Mouse (Mus musculus) hindbrain, postnatal 0 days (tissue): ENCODE results near the gene Lamtor4. TPM values are rescaled to one million over a fixed set of nuclear protein-coding genes. Genes with fewer than 3 reads are reported as not detected.
A peak's percentile ranks its signal among the peaks of the same experiment; 100 is the strongest.

Experiments used
- ATAC-seq: fragments of 200-750 bp; cut with Nextera tagmentation; 2 replicates; pipeline ENCODE4 v1.8.0; 2017; ENCODE audit warnings: mild to moderate bottlenecking, moderate TSS enrichment, moderate library complexity
- DNase-seq: peaks from one replicate; pipeline ENCODE4 v3.0.0-alpha.2; 2015; ENCODE audit warnings: low spot score
- H3K27ac ChIP-seq: fragments of 300-500 bp; sonication (generic); 2 replicates; pipeline ENCODE4 v1.5.1; 2014; ENCODE audit warnings: mild to moderate bottlenecking
- H3K27me3 ChIP-seq: fragments of 300-500 bp; sonication (generic); 2 replicates; pipeline ENCODE4 v1.6.1; 2014; ENCODE audit warnings: low read length, mixed read lengths; ENCODE audit not compliant: insufficient read depth
- H3K36me3 ChIP-seq: fragments of 300-500 bp; sonication (generic); 2 replicates; pipeline ENCODE4 v1.6.1; 2014; ENCODE audit warnings: low read length, mixed read lengths; ENCODE audit not compliant: insufficient read depth
- H3K4me1 ChIP-seq: fragments of 300-500 bp; sonication (generic); 2 replicates; pipeline ENCODE4 v1.6.1; 2014; ENCODE audit warnings: antibody characterized with exemption, low read length, mixed read lengths; ENCODE audit not compliant: insufficient read depth
- H3K4me2 ChIP-seq: fragments of 300-500 bp; sonication (generic); 2 replicates; pipeline ENCODE4 v1.6.1; 2014; ENCODE audit warnings: low read depth, mild to moderate bottlenecking, low read length, moderate library complexity, mixed read lengths
- H3K4me3 ChIP-seq: fragments of 300-500 bp; sonication (generic); 2 replicates; pipeline ENCODE4 v1.5.1; 2014; ENCODE audit warnings: low read length
- H3K9ac ChIP-seq: fragments of 300-500 bp; sonication (generic); replicated peaks from 2 replicates; pipeline ENCODE4 v1.6.1; 2014; ENCODE audit warnings: mild to moderate bottlenecking, low read length, moderate library complexity, mixed read lengths
- H3K9me3 ChIP-seq: fragments of 300-500 bp; sonication (generic); 2 replicates; pipeline ENCODE4 v1.6.1; 2016; ENCODE audit warnings: low read length, mixed read lengths
- CTCF ChIP-seq: IDR thresholded peaks from 2 replicates; pipeline ENCODE4 v1.5.1; 2016; ENCODE audit warnings: antibody characterized with exemption, control low read depth, low read depth
- WGBS: fragments of 180-500 bp; shearing (Covaris S2); extraction: QIAGEN DNeasy Blood & Tissue Kit; methylation state at CpG from one replicate; pipeline ENCODE4 v1.1.7; 2014; 5-methylcytosine and 5-hydroxymethylcytosine counted together
- polyA plus RNA-seq: library from polyadenylated mRNA; unstranded; fragments of >200 nt; fragmentation: Nextera tagmentation; extraction: Ambion mirVana; gene quantifications from 2 replicates; pipeline ENCODE4 v1.2.1, GENCODE M21; 2015
- total RNA-seq: library from RNA; depleted of rRNA; stranded (reverse); fragments of >200 nt; gene quantifications from 2 replicates; pipeline ENCODE4 v1.2.3, GENCODE M21; 2014

Gene Lamtor4
- total and polyA plus RNA-seq, 2 experiments from 2014 or later = 80.3 to 110 TPM

GRCm38 (mm10) chr5:138258542-138258941, 3.3 kb downstream of the Lamtor4 start:
- no peak for DNase-seq

GRCm38 (mm10) chr5:138258993-138259392, 3.7 kb downstream of the Lamtor4 start:
- no peaks in the 10 kb centered on the region for H3K9me3 ChIP-seq
- no peak overlapping the region for H3K4me2 ChIP-seq
- H3K27me3 ChIP-seq = no peaks in the 10 kb centered on the region
- H3K9ac ChIP-seq = no peak overlapping the region
- H3K4me1 ChIP-seq = peaks cover 16% of the 10 kb centered on the region
- H3K4me3 ChIP-seq = no peak overlapping the region
- peaks cover 25% of the 10 kb centered on the region for H3K36me3 ChIP-seq
- no peak for ATAC-seq
- no peak for DNase-seq
- TF ChIP-seq CTCF = no peak
- no peak overlapping the region for H3K27ac ChIP-seq
- 74% methylated on average over 7 of the region's 7 CpGs for WGBS

More at GRCm38 (mm10) chr5:138258542-138258941, 3.3 kb downstream of the Lamtor4 start:
- no peak overlapping the region for H3K4me3 ChIP-seq
- no peak for TF ChIP-seq CTCF
- H3K9ac ChIP-seq = no peak overlapping the region
- H3K4me2 ChIP-seq = no peak overlapping the region
- no peak for ATAC-seq
- no peaks in the 10 kb centered on the region for H3K27me3 ChIP-seq
- H3K36me3 ChIP-seq = peaks cover 25% of the 10 kb centered on the region
- peaks cover 16% of the 10 kb centered on the region for H3K4me1 ChIP-seq
- H3K27ac ChIP-seq = no peak overlapping the region
- no peaks in the 10 kb centered on the region for H3K9me3 ChIP-seq
- WGBS = 84% methylated on average over 6 of the region's 6 CpGs

- Histone ChIP-seq H3K27me3 (no peaks in the 10 kb centered on the region), H3K4me2 (no peak overlapping the region), H3K27ac (no peak overlapping the region), H3K9me3 (no peaks in the 10 kb centered on the region), H3K9ac (no peak overlapping the region), H3K4me3 (no peak overlapping the region), H3K4me1 (peaks cover 19% of the 10 kb centered on the region), H3K36me3 (peaks cover 25% of the 10 kb centered on the region)
- ATAC-seq = no peak
- no peak for DNase-seq
- no peak for TF ChIP-seq CTCF
- 80% methylated on average over 10 of the region's 10 CpGs for WGBS
These were observed 4.8 kb downstream of the Lamtor4 start for GRCm38 (mm10) chr5:138260051-138260450.

GRCm38 (mm10) chr5:138260834-138261233, 5.6 kb downstream of the Lamtor4 start:
- H3K4me2 ChIP-seq = no peak overlapping the region
- H3K36me3 ChIP-seq = peaks cover 25% of the 10 kb centered on the region
- no peak overlapping the region for H3K4me3 ChIP-seq
- no peak for TF ChIP-seq CTCF
- peaks cover 19% of the 10 kb centered on the region for H3K4me1 ChIP-seq
- no peaks in the 10 kb centered on the region for H3K9me3 ChIP-seq
- ATAC-seq (no peak), DNase-seq (no peak)
- no peaks in the 10 kb centered on the region for H3K27me3 ChIP-seq
- WGBS = 92% methylated on average over 11 of the region's 11 CpGs
- H3K9ac ChIP-seq = no peak overlapping the region
- H3K27ac ChIP-seq = no peak overlapping the region

GRCm38 (mm10) chr5:138262001-138262400, 6.7 kb downstream of the Lamtor4 start:
- Histone ChIP-seq H3K4me1 (peaks cover 14% of the 10 kb centered on the region; the same call in 1 of the 2 replicates), H3K27ac (no peak overlapping the region), H3K36me3 (peaks cover 25% of the 10 kb centered on the region), H3K27me3 (no peaks in the 10 kb centered on the region), H3K9ac (no peak overlapping the region), H3K4me2 (no peak overlapping the region), H3K9me3 (no peaks in the 10 kb centered on the region), H3K4me3 (no peak overlapping the region)
- TF ChIP-seq CTCF = no peak
- ATAC-seq (no peak), DNase-seq (no peak)
- 80% methylated on average over 4 of the region's 4 CpGs for WGBS

- no peak for TF ChIP-seq CTCF
- H3K9ac ChIP-seq = peak overlapping the region; percentile 90
- WGBS = 61% methylated on average over 18 of the region's 18 CpGs
- no peaks in the 10 kb centered on the region for H3K9me3 ChIP-seq
- H3K27ac ChIP-seq = peak overlapping the region; percentile 84; the same call in 1 of the 2 replicates
- peak overlapping the region; percentile 72 for H3K4me3 ChIP-seq
- peaks cover 25% of the 10 kb centered on the region for H3K36me3 ChIP-seq
- H3K4me2 ChIP-seq = peak overlapping the region; percentile 70
- peaks cover 14% of the 10 kb centered on the region; the same call in 1 of the 2 replicates for H3K4me1 ChIP-seq
- no peaks in the 10 kb centered on the region for H3K27me3 ChIP-seq
- no peak for DNase-seq
- ATAC-seq = no peak
These were observed 7.4 kb downstream of the Lamtor4 start for GRCm38 (mm10) chr5:138262582-138263240.
